Mouse (Mus musculus) large intestine, adult 2 months (tissue): ENCODE data around the gene Arl6. TPM values are rescaled to one million over a fixed set of nuclear protein-coding genes. Genes with fewer than 3 reads are reported as not detected.

Experiments
- DNase-seq: peaks from one replicate; pipeline ENCODE4 v3.0.0-alpha.2; 2012; ENCODE audit warnings: low read depth, low spot score
- WGBS: fragments of 180-500 bp; shearing (Covaris S2); methylation state at CpG from one replicate; pipeline ENCODE4 v1.1.7; 2018; 5-methylcytosine and 5-hydroxymethylcytosine counted together
- polyA plus RNA-seq: library from polyadenylated mRNA; depleted of rRNA; stranded (reverse); fragments of >200 nt; gene quantifications from 2 replicates; pipeline ENCODE4 v1.2.3, GENCODE M21; 2012; rRNA removed

Gene Arl6
- polyA plus RNA-seq = 0.72 and 0.89 TPM in 2 replicates

GRCm38 (mm10) chr16:59639102-59639691 is at the start of gene Arl6:
Gene Arl6, minus strand, starts transcription at chr16:59639391.
- peak; percentile 48 for DNase-seq
- under 1% methylated on average over 46 of the region's 46 CpGs for WGBS

- 54% methylated on average over 5 of the region's 5 CpGs for WGBS
- no peak for DNase-seq
Measured at GRCm38 (mm10) chr16:59685135-59685534, 45.9 kb upstream of the Arl6 start.

GRCm38 (mm10) chr16:59683434-59683833 is 44.2 kb upstream of the Arl6 start:
- peak; percentile 25 for DNase-seq
- WGBS = 5% methylated on average over 8 of the region's 8 CpGs

- WGBS = 71% methylated on average over 8 of the region's 8 CpGs
- no peak for DNase-seq
Measured at GRCm38 (mm10) chr16:59682216-59682891, 43.2 kb upstream of the Arl6 start.

- no peak for DNase-seq
- 87% methylated on average over 2 of the region's 2 CpGs for WGBS
Measured at GRCm38 (mm10) chr16:59666938-59667337, 27.7 kb upstream of the Arl6 start.

GRCm38 (mm10) chr16:59643766-59644165 is 4.6 kb upstream of the Arl6 start:
- no peak for DNase-seq
- WGBS = 60% methylated on average over 2 of the region's 2 CpGs

GRCm38 (mm10) chr16:59639985-59640384 is 794 bp upstream of the Arl6 start:
- no peak for DNase-seq
- 83% methylated on average over 3 of the region's 3 CpGs for WGBS

- DNase-seq = no peak
- WGBS = 54% methylated on average over 2 of the region's 2 CpGs
Measured at GRCm38 (mm10) chr16:59634598-59634997, 4.6 kb downstream of the Arl6 start.

GRCm38 (mm10) chr16:59621554-59621953 is 17.6 kb downstream of the Arl6 start:
- no peak for DNase-seq
- WGBS = 91% methylated on average over 2 of the region's 2 CpGs

- 15% methylated on average over 3 of the region's 3 CpGs for WGBS
- no peak for DNase-seq
Measured at GRCm38 (mm10) chr16:59617167-59617566, 22.0 kb downstream of the Arl6 start.

- WGBS = 71% methylated on average over 3 of the region's 3 CpGs
- DNase-seq = no peak
Measured at GRCm38 (mm10) chr16:59615675-59616074, 23.5 kb downstream of the Arl6 start.

GRCm38 (mm10) chr16:59610750-59611149 is 28.4 kb downstream of the Arl6 start:
- WGBS = 52% methylated on average over 1 of the region's 1 CpGs
- no peak for DNase-seq

GRCm38 (mm10) chr16:59604078-59604781 is 35.0 kb downstream of the Arl6 start:
- DNase-seq = no peak
- 32% methylated on average over 15 of the region's 15 CpGs for WGBS

- WGBS = under 1% methylated on average over 85 of the region's 90 CpGs
Measured at GRCm38 (mm10) chr16:59600311-59601251, 38.6 kb downstream of the Arl6 start, which contains the start of gene Crybg3. Gene Crybg3, minus strand, starts transcription at chr16:59600979.

GRCm38 (mm10) chr16:59599411-59600265 is 39.6 kb downstream of the Arl6 start:
- WGBS = 34% methylated on average over 17 of the region's 17 CpGs
- no peak for DNase-seq

More at GRCm38 (mm10) chr16:59600311-59601251, 38.6 kb downstream of the Arl6 start, which contains the start of gene Crybg3:
- no peak for DNase-seq

GRCm38 (mm10) chr16:59598997-59599396 is 40.2 kb downstream of the Arl6 start:
- 46% methylated on average over 4 of the region's 4 CpGs for WGBS
- no peak for DNase-seq

GRCm38 (mm10) chr16:59597256-59597655 is 41.9 kb downstream of the Arl6 start:
- no peak for DNase-seq
- WGBS = 94% methylated on average over 6 of the region's 6 CpGs

GRCm38 (mm10) chr16:59594714-59595113 is 44.5 kb downstream of the Arl6 start:
- no peak for DNase-seq

GRCm38 (mm10) chr16:59590790-59591189 is 48.4 kb downstream of the Arl6 start:
- 67% methylated on average over 6 of the region's 6 CpGs for WGBS
- no peak for DNase-seq

More at GRCm38 (mm10) chr16:59594714-59595113, 44.5 kb downstream of the Arl6 start:
- WGBS = 47% methylated on average over 3 of the region's 3 CpGs
